In genomic region chr14:21018977-21019376, GRCm38 (mm10) we compare ENCODE assay signal across 8 mouse cellular contexts. TPM values are rescaled to one million over a fixed set of nuclear protein-coding genes. Genes with fewer than 3 reads are reported as not detected.
A peak's percentile ranks its signal among the peaks of the same experiment; 100 is the strongest.
DNase-seq lines count a peak whose midpoint lies in the region; ATAC-seq and TF ChIP-seq lines count a peak whose summit lies in the region.

No protein-coding gene starts in this region.

- H3K4me3 ChIP-seq in heart, embryonic 15.5 days = no peak overlapping the region
- H3K4me3 ChIP-seq in testis, adult 2 months (ENCODE audit: control insufficient read depth, low read depth, low read length) = peak overlapping the region; percentile 2; the same call in 1 of the 2 replicates
- H3K4me3 ChIP-seq in intestine, postnatal 0 days (ENCODE audit: low read depth, low read length) = no peak overlapping the region

- 58% methylated on average over 3 of the region's 3 CpGs for WGBS in heart, embryonic 15.5 days
- WGBS in intestine, postnatal 0 days = 62% methylated on average over 3 of the region's 3 CpGs

- H3K4me2 ChIP-seq in heart, embryonic 15.5 days = no peak overlapping the region
- H3K4me2 ChIP-seq in intestine, postnatal 0 days (replicated peaks; ENCODE audit: low read depth) = no peak overlapping the region

- H3K4me1 ChIP-seq in heart, embryonic 15.5 days (replicated peaks) = no peaks in the 10 kb centered on the region
- H3K4me1 ChIP-seq in testis, adult 2 months (ENCODE audit: control insufficient read depth, insufficient read depth, low read length) = peaks cover 3% of the 10 kb centered on the region; the same call in 1 of the 2 replicates
- no peaks in the 10 kb centered on the region for H3K4me1 ChIP-seq in intestine, postnatal 0 days (replicated peaks; ENCODE audit: control insufficient read depth, insufficient read depth, low read length)

- no peak overlapping the region for H3K27ac ChIP-seq in heart, embryonic 15.5 days
- no peak overlapping the region for H3K27ac ChIP-seq in testis, adult 2 months (ENCODE audit: control insufficient read depth, insufficient read depth, low read depth, low read length)
- no peak overlapping the region for H3K27ac ChIP-seq in intestine, postnatal 0 days (ENCODE audit: low read depth, low read length)

- no peak for TF ChIP-seq CTCF in testis, adult 2 months (IDR thresholded peaks at IDR 0.05; ENCODE audit: control insufficient read depth, insufficient read depth, insufficient replicate concordance, low read depth, low read length)
- TF ChIP-seq CTCF in intestine, postnatal 0 days (IDR thresholded peaks at IDR 0.05; ENCODE audit: low read depth) = peak; percentile 68

- no peak for TF ChIP-seq POLR2A in testis, adult 2 months (IDR thresholded peaks at IDR 0.05; ENCODE audit: control insufficient read depth, low read depth, low read length)

- H3K9me3 ChIP-seq in heart, embryonic 15.5 days (replicated peaks) = no peaks in the 10 kb centered on the region
- H3K9me3 ChIP-seq in intestine, postnatal 0 days (ENCODE audit: control insufficient read depth) = no peaks in the 10 kb centered on the region

- H3K27me3 ChIP-seq in heart, embryonic 15.5 days = no peaks in the 10 kb centered on the region
- H3K27me3 ChIP-seq in testis, adult 2 months (ENCODE audit: control insufficient read depth, insufficient read depth, low read length) = no peaks in the 10 kb centered on the region
- H3K27me3 ChIP-seq in intestine, postnatal 0 days (replicated peaks; ENCODE audit: control insufficient read depth, insufficient read depth, low read length) = no peaks in the 10 kb centered on the region

- 0 out of 2 replicates have a peak, but pooled peaks have one; percentile 35 for ATAC-seq in heart, embryonic 15.5 days (replicated peaks; ENCODE audit: insufficient number of reproducible peaks, insufficient read depth, low FRiP score, low read depth)
- ATAC-seq in intestine, postnatal 0 days = no peak

- no peak for DNase-seq in heart, adult 9 months (ENCODE audit: low spot score in 2 of 2)
- no peak for DNase-seq in testis, postnatal 10 days (ENCODE audit: low spot score)
- DNase-seq in cerebellum, postnatal 10 days = peak; percentile 54 to 78
- peak; percentile 12 for DNase-seq in thymus, postnatal 25 days
- no peak for DNase-seq in adrenal gland, postnatal 25 days

- peaks cover 79% of the 10 kb centered on the region for H3K36me3 ChIP-seq in heart, embryonic 15.5 days
- H3K36me3 ChIP-seq in testis, adult 2 months (ENCODE audit: control insufficient read depth, insufficient read depth, low read length) = no peaks in the 10 kb centered on the region
- peaks cover 73% of the 10 kb centered on the region for H3K36me3 ChIP-seq in intestine, postnatal 0 days (ENCODE audit: control insufficient read depth, insufficient read depth)

- H3K9ac ChIP-seq in heart, embryonic 15.5 days = no peak overlapping the region
- H3K9ac ChIP-seq in intestine, postnatal 0 days (ENCODE audit: low read depth, low read length) = no peak overlapping the region

RNA-seq across cellular contexts. Expression of gene Ap3m1, which starts 33.3 kb away (rescaled TPM):
- 53.7 and 54.1 TPM in 2 replicates for polyA plus RNA-seq in heart, embryonic 15.5 days (2015; fragmentation: Nextera tagmentation; extraction: Ambion mirVana)
- 25.9 and 31.6 TPM in 2 replicates for polyA plus RNA-seq in testis, adult 2 months (2012; rRNA removed)
- polyA plus RNA-seq in intestine, postnatal 0 days (2015; fragmentation: Nextera tagmentation; extraction: Ambion mirVana) = 58.8 and 60.0 TPM in 2 replicates
- total RNA-seq in adrenal gland, postnatal 25 days (2021) = 83.4 and 93.1 TPM in 2 replicates

RNA-seq across cellular contexts. Expression of gene Adk, which starts 33.4 kb away (rescaled TPM):
- 184 and 223 TPM in 2 replicates for polyA plus RNA-seq in heart, embryonic 15.5 days (2015; fragmentation: Nextera tagmentation; extraction: Ambion mirVana)
- polyA plus RNA-seq in testis, adult 2 months (2012; rRNA removed) = 22.4 and 23.4 TPM in 2 replicates
- polyA plus RNA-seq in intestine, postnatal 0 days (2015; fragmentation: Nextera tagmentation; extraction: Ambion mirVana) = 240 and 254 TPM in 2 replicates
- total RNA-seq in adrenal gland, postnatal 25 days (2021) = 108 and 122 TPM in 2 replicates

Comparison
In these comparisons a context has a peak if more than half of its experiments do, and no peak if none do; other contexts are left out.
1. DNase-seq: peak in cerebellum, postnatal 10 days (2 of 2) and thymus, postnatal 25 days (single experiment); none in heart, adult 9 months (0 of 2), testis, postnatal 10 days (single experiment) and adrenal gland, postnatal 25 days (single experiment).